Mouse (Mus musculus) heart, adult 10 weeks (tissue): ENCODE data around the gene Htr5a. TPM values are rescaled to one million over a fixed set of nuclear protein-coding genes. Genes with fewer than 3 reads are reported as not detected.

Experiments used
- polyA plus RNA-seq: library from polyadenylated mRNA; stranded (reverse); fragments of 350-450 nt; fragmentation: Illumina TruSeq; extraction: RNeasy Lipid Tissue Mini Kit (QIAGEN cat#74804); gene quantifications from one replicate; pipeline ENCODE4 v1.2.3, GENCODE M21; 2014; ENCODE audit warnings: low read depth, low replicate concordance

Htr5a gene
- polyA plus RNA-seq, result not detected

DNA sequence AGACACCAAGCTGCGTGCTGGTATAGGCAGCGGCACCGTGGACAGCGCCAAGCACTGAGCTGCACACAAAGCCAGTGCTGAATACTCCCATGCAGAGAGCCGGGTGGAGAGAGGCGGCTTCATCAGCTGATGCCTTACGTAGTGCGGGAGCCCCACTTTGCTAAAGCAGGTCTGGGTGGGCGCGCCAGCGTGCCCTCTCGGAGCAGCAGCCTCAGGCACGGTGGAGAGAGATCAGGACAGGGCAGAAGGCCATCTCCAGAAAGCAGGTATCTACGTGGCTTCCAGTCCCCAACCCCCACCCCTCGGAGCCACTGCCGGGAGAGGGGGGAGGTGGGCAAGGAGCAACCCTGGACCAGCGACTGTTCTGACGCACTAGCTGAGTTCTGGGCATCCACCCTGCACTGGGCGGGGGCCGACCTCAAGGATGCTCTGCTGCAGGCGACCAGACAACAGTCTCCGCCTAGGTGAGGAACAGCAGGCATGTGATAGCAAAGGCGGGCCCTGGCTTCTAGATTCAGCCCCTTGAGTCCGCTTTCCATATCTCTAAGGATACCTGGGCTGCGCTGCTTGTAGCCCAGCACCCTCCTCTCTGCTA, at the start of gene Htr5a:
Htr5a (plus strand) TSS at position 449 of the 595 bp plus-strand sequence.

Other genes starting within 250 kb of the Htr5a start
- 12.9 TPM for gene Paxip1, start 50.5 kb upstream of the Htr5a start, polyA plus RNA-seq
- gene Insig1, start 229.2 kb downstream of the Htr5a start, polyA plus RNA-seq, result 16.6 TPM